Mouse (Mus musculus) neural tube, embryonic 13.5 days (tissue): ENCODE measurements at regions not wholly inside any gene's neighbourhood (a gene's known extent, or its start where the extent isn't known, plus 50 kb on each side); places are given as distances from the start of the nearest gene placed in this dataset.

ENCODE experiments used
- ATAC-seq: fragments of 200-750 bp; cut with Nextera tagmentation; 2 replicates; pipeline ENCODE4 v1.8.0; 2017; ENCODE audit warnings: low read depth, mild to moderate bottlenecking, moderate TSS enrichment, moderate library complexity
- H3K27ac ChIP-seq: fragments of 300-500 bp; sonication (generic); replicated peaks from 2 replicates; pipeline ENCODE4 v1.5.1; 2015; ENCODE audit warnings: moderate library complexity, mild to moderate bottlenecking, inconsistent platforms
- H3K27me3 ChIP-seq: fragments of 300-500 bp; sonication (generic); 2 replicates; pipeline ENCODE4 v1.6.1; 2015; ENCODE audit warnings: mild to moderate bottlenecking, inconsistent platforms
- H3K36me3 ChIP-seq: fragments of 300-500 bp; sonication (generic); 2 replicates; pipeline ENCODE4 v1.6.1; 2015; ENCODE audit warnings: mild to moderate bottlenecking, inconsistent platforms
- H3K4me1 ChIP-seq: fragments of 300-500 bp; sonication (generic); replicated peaks from 2 replicates; pipeline ENCODE4 v1.6.1; 2015; ENCODE audit warnings: inconsistent platforms
- H3K4me2 ChIP-seq: fragments of 300-500 bp; sonication (generic); 2 replicates; pipeline ENCODE4 v1.6.1; 2015; ENCODE audit warnings: inconsistent platforms, mild to moderate bottlenecking, moderate library complexity
- H3K4me3 ChIP-seq: fragments of 300-500 bp; sonication (generic); 2 replicates; pipeline ENCODE4 v1.5.1; 2015; ENCODE audit warnings: mild to moderate bottlenecking, inconsistent platforms
- H3K9ac ChIP-seq: fragments of 300-500 bp; sonication (generic); 2 replicates; pipeline ENCODE4 v1.6.1; 2015; ENCODE audit warnings: moderate library complexity, mild to moderate bottlenecking, inconsistent platforms
- H3K9me3 ChIP-seq: fragments of 300-500 bp; sonication (generic); 2 replicates; pipeline ENCODE4 v1.6.1; 2016; ENCODE audit warnings: inconsistent platforms
- WGBS: fragments of 180-500 bp; shearing (Covaris S2); methylation state at CpG from one replicate; pipeline ENCODE4 v1.1.7; 2015; 5-methylcytosine and 5-hydroxymethylcytosine counted together

DNA sequence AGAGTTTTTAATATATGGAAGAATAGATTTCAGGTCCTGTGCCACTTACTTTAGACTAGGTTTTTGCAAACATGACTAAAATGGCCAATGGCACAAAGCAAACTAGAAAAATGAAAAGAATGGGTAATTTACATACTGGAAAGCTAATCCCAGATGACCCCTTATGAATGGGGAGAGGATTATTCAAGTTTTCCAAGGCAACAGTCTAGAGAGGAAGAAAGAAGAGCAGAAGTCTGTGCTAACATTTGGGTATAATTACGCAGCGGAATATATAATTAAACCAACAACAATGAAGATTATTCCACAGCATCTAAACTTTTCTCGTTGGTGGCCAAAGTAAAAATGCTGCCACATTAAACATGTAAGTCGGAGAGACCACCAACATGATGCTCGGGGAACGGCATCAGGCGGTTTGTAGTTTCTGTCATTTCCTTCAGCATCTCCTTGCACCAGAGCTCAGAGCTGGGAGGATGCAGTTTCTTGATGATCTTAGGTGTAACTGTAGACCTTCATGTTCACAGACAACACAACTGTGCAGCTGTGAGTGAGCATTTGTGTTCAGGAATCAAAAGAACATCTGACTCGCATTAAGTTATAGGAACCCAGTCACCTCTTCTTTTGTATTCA lies 51.2 kb upstream of the Tmtc2 start:
- no peaks in the 10 kb centered on the region for H3K4me1 ChIP-seq
- H3K36me3 ChIP-seq, result no peaks in the 10 kb centered on the region
- no peaks in the 10 kb centered on the region for H3K9me3 ChIP-seq
- 89% methylated on average over 8 of the region's 8 CpGs for WGBS
- no peaks in the 10 kb centered on the region for H3K27me3 ChIP-seq
- H3K27ac ChIP-seq, result no peak overlapping the region
- no peak overlapping the region for H3K9ac ChIP-seq
- no peak overlapping the region for H3K4me3 ChIP-seq
- H3K4me2 ChIP-seq, result no peak overlapping the region
- ATAC-seq, result no peak
